ENCODE assay signal across 22 mouse cellular contexts in genomic region chr11:17811829-17812559, GRCm38 (mm10).
A peak's percentile ranks its signal among the peaks of the same experiment; 100 is the strongest.
DNase-seq lines count a peak whose midpoint lies in the region; ATAC-seq and TF ChIP-seq lines count a peak whose summit lies in the region.
"Had no signal": no experiment of that assay in that cellular context is flagged by ENCODE, and none has a peak within 500 bp of the region (broad histone marks: within the 10 kb centered on the region; RNA-seq: fewer than 3 reads in every experiment).

No protein-coding gene starts in this region.

- no peaks in the 10 kb centered on the region for H3K27me3 ChIP-seq in limb, embryonic 14.5 days (ENCODE audit: control insufficient read depth, insufficient read depth, low read length)
- no peaks in the 10 kb centered on the region for H3K27me3 ChIP-seq in limb, embryonic 10.5 days (ENCODE audit: low read depth, poor library complexity, severe bottlenecking)
- H3K27me3 ChIP-seq in hindbrain, embryonic 14.5 days (ENCODE audit: control insufficient read depth, insufficient read depth, low read length), result no peaks in the 10 kb centered on the region
- no peaks in the 10 kb centered on the region for H3K27me3 ChIP-seq in midbrain, embryonic 16.5 days (ENCODE audit: control insufficient read depth, insufficient read depth, low read depth, low read length)
- H3K27me3 ChIP-seq: forebrain, embryonic 15.5 days; heart, embryonic 15.5 days; limb, embryonic 12.5 days; liver, embryonic 15.5 days had no signal

- H3K9me3 ChIP-seq in limb, embryonic 14.5 days (ENCODE audit: control insufficient read depth, low read length), result no peaks in the 10 kb centered on the region
- H3K9me3 ChIP-seq in limb, embryonic 10.5 days (replicated peaks), result no peaks in the 10 kb centered on the region
- no peaks in the 10 kb centered on the region for H3K9me3 ChIP-seq in hindbrain, embryonic 14.5 days (ENCODE audit: control insufficient read depth, low read length)
- H3K9me3 ChIP-seq in midbrain, embryonic 16.5 days (replicated peaks; ENCODE audit: control insufficient read depth, low read length, poor library complexity, severe bottlenecking), result no peaks in the 10 kb centered on the region
- H3K9me3 ChIP-seq: forebrain, embryonic 15.5 days; heart, embryonic 15.5 days; limb, embryonic 12.5 days; liver, embryonic 15.5 days had no signal

- 46% methylated on average over 8 of the region's 8 CpGs for WGBS in limb, embryonic 14.5 days
- WGBS in limb, embryonic 10.5 days, result 78% methylated on average over 8 of the region's 8 CpGs
- WGBS in hindbrain, embryonic 14.5 days, result 53% methylated on average over 8 of the region's 8 CpGs
- 57% methylated on average over 8 of the region's 8 CpGs for WGBS in midbrain, embryonic 16.5 days

- no peaks in the 10 kb centered on the region for H3K36me3 ChIP-seq in limb, embryonic 14.5 days (ENCODE audit: control insufficient read depth, insufficient read depth, low read length)
- no peaks in the 10 kb centered on the region for H3K36me3 ChIP-seq in limb, embryonic 10.5 days
- no peaks in the 10 kb centered on the region for H3K36me3 ChIP-seq in hindbrain, embryonic 14.5 days (replicated peaks; ENCODE audit: control insufficient read depth, insufficient read depth)
- H3K36me3 ChIP-seq in midbrain, embryonic 16.5 days (ENCODE audit: control insufficient read depth, insufficient read depth, low read length), result no peaks in the 10 kb centered on the region
- H3K36me3 ChIP-seq: forebrain, embryonic 15.5 days; heart, embryonic 15.5 days; limb, embryonic 12.5 days; liver, embryonic 15.5 days had no signal

- H3K4me2 ChIP-seq in limb, embryonic 14.5 days (replicated peaks; ENCODE audit: low read depth, low read length, severe bottlenecking), result no peak overlapping the region
- no peak overlapping the region for H3K4me2 ChIP-seq in hindbrain, embryonic 14.5 days (replicated peaks)
- H3K4me2 ChIP-seq in midbrain, embryonic 16.5 days (ENCODE audit: low read length), result no peak overlapping the region
- H3K4me2 ChIP-seq: forebrain, embryonic 15.5 days; heart, embryonic 15.5 days; limb, embryonic 12.5 days; liver, embryonic 15.5 days had no signal

- no peak overlapping the region for H3K4me3 ChIP-seq in limb, embryonic 14.5 days (replicated peaks; ENCODE audit: low read length)
- no peak overlapping the region for H3K4me3 ChIP-seq in limb, embryonic 10.5 days
- no peak overlapping the region for H3K4me3 ChIP-seq in hindbrain, embryonic 14.5 days (replicated peaks; ENCODE audit: low read length)
- no peak overlapping the region for H3K4me3 ChIP-seq in midbrain, embryonic 16.5 days (ENCODE audit: low read depth, low read length)
- H3K4me3 ChIP-seq: forebrain, embryonic 15.5 days; heart, embryonic 15.5 days; limb, embryonic 12.5 days; liver, embryonic 15.5 days had no signal

- no peak for ATAC-seq in limb, embryonic 14.5 days (ENCODE audit: low FRiP score, low read depth)
- ATAC-seq in hindbrain, embryonic 14.5 days (ENCODE audit: low FRiP score), result peak; percentile 80
- ATAC-seq in midbrain, embryonic 16.5 days, result peak; percentile 87
- ATAC-seq: forebrain, embryonic 15.5 days; intestine, embryonic 16.5 days; lung, postnatal 0 days had no signal

- H3K27ac ChIP-seq in limb, embryonic 14.5 days (replicated peaks; ENCODE audit: low read depth, low read length), result no peak overlapping the region
- H3K27ac ChIP-seq in limb, embryonic 10.5 days, result no peak overlapping the region
- H3K27ac ChIP-seq in hindbrain, embryonic 14.5 days, result no peak overlapping the region; the same call in 1 of the 2 replicates
- H3K27ac ChIP-seq in midbrain, embryonic 16.5 days (ENCODE audit: low read length), result no peak overlapping the region
- H3K27ac ChIP-seq: forebrain, embryonic 15.5 days; heart, embryonic 15.5 days; limb, embryonic 12.5 days; liver, embryonic 15.5 days had no signal

- DNase-seq in limb, embryonic 14.5 days (ENCODE audit: low spot score), result peak; percentile 10
- DNase-seq in limb, embryonic 10.5 days (ENCODE audit: low spot score), result no peak
- DNase-seq in forelimb bud, embryonic 11.5 days (ENCODE audit: low read depth, low spot score), result peak; percentile 2
- DNase-seq in hindbrain, embryonic 14.5 days (ENCODE audit: low spot score), result peak; percentile 36
- DNase-seq in layer of hippocampus, adult 18-20 months (ENCODE audit: low spot score in 2 of 2), result no peak
- DNase-seq in kidney, adult 11 months, result no peak
- DNase-seq in testis, postnatal 10 days (ENCODE audit: low spot score), result no peak
- DNase-seq: cerebellum, adult 9-10 months; gastrocnemius, postnatal 25 days; heart, postnatal 4 days; kidney, postnatal 14 days; layer of hippocampus, adult 9-11 months; right cerebral cortex, postnatal 25 days; thymus, adult 18-20 months; thymus, postnatal 4 days had no signal

- H3K4me1 ChIP-seq in limb, embryonic 14.5 days (ENCODE audit: control insufficient read depth, insufficient read depth, low read length), result 0 out of 2 replicates have a peak, but pooled peaks cover 2% of the 10 kb centered on the region
- 0 out of 2 replicates have a peak, but pooled peaks cover 3% of the 10 kb centered on the region for H3K4me1 ChIP-seq in limb, embryonic 10.5 days
- peaks cover 8% of the 10 kb centered on the region; the same call in 1 of the 2 replicates for H3K4me1 ChIP-seq in hindbrain, embryonic 14.5 days (replicated peaks; ENCODE audit: control insufficient read depth, insufficient read depth, low read length)
- H3K4me1 ChIP-seq in midbrain, embryonic 16.5 days (ENCODE audit: control insufficient read depth, insufficient read depth, low read length), result peaks cover 3% of the 10 kb centered on the region; the same call in 1 of the 2 replicates
- H3K4me1 ChIP-seq: forebrain, embryonic 15.5 days; heart, embryonic 15.5 days; limb, embryonic 12.5 days; liver, embryonic 15.5 days had no signal

- TF ChIP-seq POLR2A in limb, embryonic 14.5 days (IDR thresholded peaks at IDR 0.05; ENCODE audit: borderline replicate concordance, extremely low read depth, insufficient read depth, insufficient read length), result no peak

- H3K9ac ChIP-seq in limb, embryonic 14.5 days (ENCODE audit: low read depth, low read length, severe bottlenecking), result no peak overlapping the region
- H3K9ac ChIP-seq in hindbrain, embryonic 14.5 days, result no peak overlapping the region
- no peak overlapping the region for H3K9ac ChIP-seq in midbrain, embryonic 16.5 days (ENCODE audit: low read depth, low read length)
- H3K9ac ChIP-seq: forebrain, embryonic 15.5 days; heart, embryonic 15.5 days; limb, embryonic 12.5 days; liver, embryonic 15.5 days had no signal

Comparison
In these comparisons a context has a peak if more than half of its experiments do, and no peak if none do; other contexts are left out.
1. DNase-seq: peak in limb, embryonic 14.5 days (single experiment), forelimb bud, embryonic 11.5 days (single experiment) and hindbrain, embryonic 14.5 days (single experiment); none in limb, embryonic 10.5 days (single experiment), layer of hippocampus, adult 18-20 months (0 of 2), kidney, adult 11 months (single experiment) and testis, postnatal 10 days (single experiment).